Mouse (Mus musculus): ENCODE data around the gene Usp49. TPM values are rescaled to one million over a fixed set of nuclear protein-coding genes. Genes with fewer than 3 reads are reported as not detected.

Usp49 gene
- 6.4 and 6.7 TPM in 2 replicates for polyA plus RNA-seq (2012; rRNA removed)

DNA sequence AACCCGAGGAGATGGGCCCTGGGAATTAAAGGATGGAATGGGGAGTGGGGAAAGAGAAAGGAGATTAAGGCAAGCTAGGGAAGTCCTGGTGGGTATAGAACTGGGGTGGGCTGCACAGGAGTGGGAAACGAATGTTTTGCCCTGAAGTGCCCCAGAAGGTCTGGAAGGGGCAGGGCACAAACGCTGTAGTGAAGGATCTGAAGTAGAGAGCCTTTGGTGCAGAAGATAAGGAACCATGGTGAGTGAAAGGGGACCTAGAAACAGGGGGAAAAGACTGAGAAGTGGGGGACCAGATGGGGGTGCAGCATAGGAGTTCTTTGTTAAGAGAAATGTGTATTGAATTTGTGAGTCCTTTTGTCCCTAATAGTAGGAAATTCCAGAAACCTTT lies at the start of gene Usp49:
TSS of gene Usp49 (plus strand) at position 13 of the 388 bp plus-strand sequence.
- peak within 1 kb of the TSS; percentile 92 for H3K4me3 ChIP-seq (replicated peaks; ENCODE audit: extremely low read depth, low read depth, low read length)
- no peak for TF ChIP-seq POLR2A (IDR thresholded peaks at IDR 0.05; ENCODE audit: borderline replicate concordance, extremely low read depth, low read depth, low read length)
- TF ChIP-seq CTCF (IDR thresholded peaks at IDR 0.05; ENCODE audit: insufficient read depth, low read length) = no peak
- no peak for DNase-seq
- WGBS = 2% methylated on average over 3 of the region's 3 CpGs
- peaks cover 7% of the 10 kb centered on the region; the same call in 1 of the 2 replicates for H3K4me1 ChIP-seq (ENCODE audit: control insufficient read depth, insufficient read depth, low read length)

GRCm38 (mm10) chr17:47580962-47581361 lies 49.5 kb upstream of the Usp49 start:
- Histone ChIP-seq H3K4me1 (ENCODE audit: control insufficient read depth, insufficient read depth, low read length) (no peaks in the 10 kb centered on the region), H3K4me3 (replicated peaks; ENCODE audit: extremely low read depth, low read depth, low read length) (no peak overlapping the region)
- 87% methylated on average over 4 of the region's 4 CpGs for WGBS
- TF ChIP-seq POLR2A (IDR thresholded peaks at IDR 0.05; ENCODE audit: borderline replicate concordance, extremely low read depth, low read depth, low read length) (no peak), CTCF (IDR thresholded peaks at IDR 0.05; ENCODE audit: insufficient read depth, low read length) (no peak)
- no peak for DNase-seq

DNA sequence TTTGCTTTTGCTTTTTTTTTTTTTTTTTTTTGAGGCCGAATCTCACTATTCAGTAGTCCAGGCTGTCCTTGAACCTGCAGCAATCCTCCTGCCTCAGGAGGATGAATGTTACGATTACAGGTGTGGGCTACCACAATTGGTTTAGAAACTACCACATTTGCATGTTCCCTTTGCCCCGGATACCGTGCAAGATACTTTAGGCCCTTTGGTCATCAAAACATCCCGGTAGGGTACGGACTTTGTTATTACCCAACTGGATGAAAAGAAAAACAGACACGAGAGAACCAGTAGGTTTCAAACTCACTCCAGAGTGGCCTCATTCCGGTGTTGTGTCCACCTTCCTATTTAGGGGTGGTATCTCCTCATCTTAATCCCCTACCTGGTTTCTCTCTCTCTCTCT lies 42.0 kb upstream of the Usp49 start:
- Histone ChIP-seq H3K4me3 (replicated peaks; ENCODE audit: extremely low read depth, low read depth, low read length) (no peak overlapping the region), H3K4me1 (ENCODE audit: control insufficient read depth, insufficient read depth, low read length) (no peaks in the 10 kb centered on the region)
- WGBS = 88% methylated on average over 8 of the region's 8 CpGs
- DNase-seq = no peak
- TF ChIP-seq CTCF (IDR thresholded peaks at IDR 0.05; ENCODE audit: insufficient read depth, low read length) = no peak
- no peak for TF ChIP-seq POLR2A (IDR thresholded peaks at IDR 0.05; ENCODE audit: borderline replicate concordance, extremely low read depth, low read depth, low read length)

DNA sequence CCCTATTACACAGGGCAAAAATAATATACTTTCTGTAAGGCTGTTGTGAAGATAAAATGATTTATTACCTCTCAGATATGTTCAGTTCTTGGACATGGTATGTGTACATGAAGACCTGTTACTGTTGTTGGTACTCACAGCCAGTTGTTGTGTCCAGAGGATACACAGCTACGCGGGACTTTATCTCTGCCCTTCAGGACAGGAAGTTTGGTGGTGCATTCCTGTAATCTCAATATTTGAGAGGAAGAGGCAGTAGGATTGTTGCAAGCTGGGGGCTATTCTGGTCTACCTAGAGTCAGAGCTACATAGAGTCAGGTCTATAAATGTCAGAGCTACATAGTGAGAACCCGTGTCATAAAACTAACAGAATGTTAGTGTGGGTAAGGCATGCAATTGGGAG lies 39.4 kb upstream of the Usp49 start:
- no peak overlapping the region for H3K4me3 ChIP-seq (replicated peaks; ENCODE audit: extremely low read depth, low read depth, low read length)
- no peak for TF ChIP-seq POLR2A (IDR thresholded peaks at IDR 0.05; ENCODE audit: borderline replicate concordance, extremely low read depth, low read depth, low read length)
- TF ChIP-seq CTCF (IDR thresholded peaks at IDR 0.05; ENCODE audit: insufficient read depth, low read length) = no peak
- peaks cover 12% of the 10 kb centered on the region for H3K4me1 ChIP-seq (ENCODE audit: control insufficient read depth, insufficient read depth, low read length)
- 57% methylated on average over 3 of the region's 3 CpGs for WGBS
- DNase-seq = no peak

GRCm38 (mm10) chr17:47593215-47593853 lies 37.2 kb upstream of the Usp49 start:
- no peak for TF ChIP-seq CTCF (IDR thresholded peaks at IDR 0.05; ENCODE audit: insufficient read depth, low read length)
- TF ChIP-seq POLR2A (IDR thresholded peaks at IDR 0.05; ENCODE audit: borderline replicate concordance, extremely low read depth, low read depth, low read length) = peak; percentile 33; the same call in 1 of the 2 replicates
- under 1% methylated on average over 63 of the region's 63 CpGs for WGBS
- Histone ChIP-seq H3K4me3 (replicated peaks; ENCODE audit: extremely low read depth, low read depth, low read length) (peak overlapping the region; percentile 63), H3K4me1 (ENCODE audit: control insufficient read depth, insufficient read depth, low read length) (peaks cover 33% of the 10 kb centered on the region)
- peak; percentile 92 for DNase-seq

GRCm38 (mm10) chr17:47593854-47594182 lies 36.7 kb upstream of the Usp49 start:
- peak; percentile 56 for DNase-seq

GRCm38 (mm10) chr17:47594183-47594968 lies 36.1 kb upstream of the Usp49 start:
- WGBS = under 1% methylated on average over 43 of the region's 43 CpGs
- peak overlapping the region; percentile 63 for H3K4me3 ChIP-seq (replicated peaks; ENCODE audit: extremely low read depth, low read depth, low read length)
- DNase-seq = peak; percentile 33
- peaks cover 34% of the 10 kb centered on the region for H3K4me1 ChIP-seq (ENCODE audit: control insufficient read depth, insufficient read depth, low read length)
- TF ChIP-seq POLR2A (IDR thresholded peaks at IDR 0.05; ENCODE audit: borderline replicate concordance, extremely low read depth, low read depth, low read length) (no peak), CTCF (IDR thresholded peaks at IDR 0.05; ENCODE audit: insufficient read depth, low read length) (no peak)

More at GRCm38 (mm10) chr17:47593854-47594182, 36.7 kb upstream of the Usp49 start:
- H3K4me3 ChIP-seq (replicated peaks; ENCODE audit: extremely low read depth, low read depth, low read length) = peak overlapping the region; percentile 63
- 0% methylated on average over 13 of the region's 13 CpGs for WGBS
- TF ChIP-seq POLR2A (IDR thresholded peaks at IDR 0.05; ENCODE audit: borderline replicate concordance, extremely low read depth, low read depth, low read length) = no peak
- no peak for TF ChIP-seq CTCF (IDR thresholded peaks at IDR 0.05; ENCODE audit: insufficient read depth, low read length)
- H3K4me1 ChIP-seq (ENCODE audit: control insufficient read depth, insufficient read depth, low read length) = peaks cover 34% of the 10 kb centered on the region

GRCm38 (mm10) chr17:47594969-47595247 lies 35.6 kb upstream of the Usp49 start:
- TF ChIP-seq POLR2A (IDR thresholded peaks at IDR 0.05; ENCODE audit: borderline replicate concordance, extremely low read depth, low read depth, low read length) (no peak), CTCF (IDR thresholded peaks at IDR 0.05; ENCODE audit: insufficient read depth, low read length) (no peak)
- WGBS = 4% methylated on average over 9 of the region's 9 CpGs
- peaks cover 38% of the 10 kb centered on the region for H3K4me1 ChIP-seq (ENCODE audit: control insufficient read depth, insufficient read depth, low read length)

DNA sequence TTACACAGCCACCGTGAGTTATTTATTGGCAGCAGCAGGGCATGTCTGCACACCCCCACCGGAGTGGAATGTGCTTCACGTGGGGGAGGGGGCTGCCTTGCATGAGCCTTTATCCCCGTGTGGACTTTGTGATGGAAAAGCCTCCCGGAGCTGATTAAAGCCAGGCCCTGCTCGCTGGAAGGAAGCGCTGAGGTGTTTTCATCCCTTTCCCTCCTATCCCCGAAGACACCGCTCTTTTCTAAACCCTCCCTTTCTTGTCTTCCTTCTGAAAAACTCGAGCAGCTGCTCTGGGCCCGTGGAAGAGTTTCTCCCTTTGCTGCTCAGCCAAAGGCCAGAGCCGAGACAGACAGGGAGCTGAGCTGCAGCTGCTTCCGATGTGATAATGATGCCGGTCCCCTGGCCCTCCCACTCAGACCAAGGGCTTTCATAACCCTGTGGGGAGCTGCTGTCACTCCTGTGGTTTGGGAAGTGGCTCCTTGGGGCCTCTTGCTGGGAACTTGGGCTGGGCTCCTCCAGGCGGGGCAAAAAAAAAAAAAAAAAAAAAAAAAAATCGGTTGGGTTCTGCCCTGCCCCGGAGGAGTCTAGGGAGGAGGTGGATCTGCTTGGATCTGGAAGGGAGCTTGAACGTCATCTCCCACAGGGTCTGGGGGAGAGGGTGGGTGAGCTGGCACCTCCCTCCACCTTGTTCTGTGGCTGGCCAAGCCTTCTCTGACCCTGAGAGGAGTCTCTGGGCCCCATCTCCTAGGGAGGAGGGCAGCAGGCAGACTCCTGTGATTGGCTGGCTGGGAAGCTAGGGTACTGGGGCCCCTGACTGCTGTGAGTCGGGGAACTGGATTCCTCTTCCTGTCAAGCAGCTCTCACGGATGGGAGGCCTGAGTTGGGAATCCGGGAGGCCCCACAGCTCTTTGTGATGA lies 35.0 kb upstream of the Usp49 start:
- DNase-seq = peak; percentile 46
- Histone ChIP-seq H3K4me1 (ENCODE audit: control insufficient read depth, insufficient read depth, low read length) (peaks cover 43% of the 10 kb centered on the region), H3K4me3 (replicated peaks; ENCODE audit: extremely low read depth, low read depth, low read length) (peak overlapping the region; percentile 34)
- TF ChIP-seq CTCF (IDR thresholded peaks at IDR 0.05; ENCODE audit: insufficient read depth, low read length) (no peak), POLR2A (IDR thresholded peaks at IDR 0.05; ENCODE audit: borderline replicate concordance, extremely low read depth, low read depth, low read length) (peak; percentile 10; the same call in 1 of the 2 replicates)
- 3% methylated on average over 21 of the region's 21 CpGs for WGBS

More at GRCm38 (mm10) chr17:47594969-47595247, 35.6 kb upstream of the Usp49 start:
- DNase-seq = no peak
- peak overlapping the region; percentile 34 for H3K4me3 ChIP-seq (replicated peaks; ENCODE audit: extremely low read depth, low read depth, low read length)
